Mouse (Mus musculus): ENCODE data around the gene Pim1. TPM values are rescaled to one million over a fixed set of nuclear protein-coding genes. Genes with fewer than 3 reads are reported as not detected.
"Not testable (repeated sequence)": the region's sequence is repeated elsewhere in the genome, so short reads cannot be mapped to it uniquely, and the experiment has no call there.

Pim1 gene
- polyA plus RNA-seq, 2 experiments from 2014 or later, result 484 to 510 TPM

DNA sequence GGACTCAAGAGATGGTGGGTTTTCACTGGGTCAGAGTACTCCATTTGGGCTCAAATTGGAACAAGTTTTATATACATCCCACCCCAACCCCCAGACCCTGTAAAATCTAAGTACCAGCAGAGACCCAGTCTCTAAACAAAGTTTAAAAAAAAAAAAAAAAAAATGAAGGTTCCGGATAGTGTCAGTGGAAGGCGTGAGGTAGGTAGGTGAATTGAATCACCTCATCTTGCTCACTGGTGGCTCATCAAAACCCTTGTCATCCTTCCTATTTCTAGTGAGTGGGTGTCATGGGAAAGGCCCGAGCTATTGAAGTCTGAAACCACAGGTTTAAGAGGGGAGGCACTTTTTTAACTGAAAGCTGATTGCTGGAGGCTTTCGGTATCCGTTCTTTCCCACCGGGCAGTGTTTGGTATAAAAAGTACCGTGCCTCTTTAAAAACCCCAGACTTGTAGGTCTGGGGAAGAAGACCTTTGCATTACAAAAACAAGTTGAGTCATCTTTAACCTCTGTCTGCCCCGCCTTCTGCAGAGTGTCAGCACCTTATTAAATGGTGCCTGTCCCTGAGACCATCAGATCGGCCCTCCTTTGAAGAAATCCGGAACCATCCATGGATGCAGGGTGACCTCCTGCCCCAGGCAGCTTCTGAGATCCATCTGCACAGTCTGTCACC, 3.6 kb downstream of the Pim1 start:
- peak; percentile 50 for ATAC-seq

GRCm38 (mm10) chr17:29494732-29495076, 4.2 kb downstream of the Pim1 start:
- ATAC-seq, result no peak

GRCm38 (mm10) chr17:29496211-29497070, 5.9 kb downstream of the Pim1 start:
- ATAC-seq, result no peak

GRCm38 (mm10) chr17:29497071-29497354, 6.5 kb downstream of the Pim1 start:
- ATAC-seq, result no peak

DNA sequence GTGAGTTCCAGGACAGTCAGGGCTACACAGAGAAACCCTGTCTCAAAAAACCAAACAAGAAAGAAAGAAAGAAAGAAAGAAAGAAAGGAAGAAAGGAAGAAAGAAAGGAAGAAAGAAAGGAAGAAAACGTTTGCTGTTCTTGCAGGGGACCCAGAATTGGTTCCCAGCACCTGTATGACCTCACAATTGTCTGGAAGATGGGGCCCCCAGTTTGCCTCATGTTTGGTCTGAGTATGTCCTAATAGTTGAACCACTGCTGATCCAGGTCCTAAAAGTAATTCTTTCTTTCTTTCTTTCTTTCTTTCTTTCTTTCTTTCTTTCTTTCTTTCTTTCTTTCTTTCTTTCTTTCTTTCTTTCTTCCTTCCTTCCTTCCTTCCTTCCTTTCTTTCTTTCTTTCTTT, 6.9 kb downstream of the Pim1 start:
- not testable (repeated sequence) for ATAC-seq

GRCm38 (mm10) chr17:29498028-29498427, 7.5 kb downstream of the Pim1 start:
- ATAC-seq, result no peak

- not testable (repeated sequence) for ATAC-seq
Measured at GRCm38 (mm10) chr17:29498952-29499351, 8.4 kb downstream of the Pim1 start.

GRCm38 (mm10) chr17:29499511-29499910, 9.0 kb downstream of the Pim1 start:
- no peak for ATAC-seq

DNA sequence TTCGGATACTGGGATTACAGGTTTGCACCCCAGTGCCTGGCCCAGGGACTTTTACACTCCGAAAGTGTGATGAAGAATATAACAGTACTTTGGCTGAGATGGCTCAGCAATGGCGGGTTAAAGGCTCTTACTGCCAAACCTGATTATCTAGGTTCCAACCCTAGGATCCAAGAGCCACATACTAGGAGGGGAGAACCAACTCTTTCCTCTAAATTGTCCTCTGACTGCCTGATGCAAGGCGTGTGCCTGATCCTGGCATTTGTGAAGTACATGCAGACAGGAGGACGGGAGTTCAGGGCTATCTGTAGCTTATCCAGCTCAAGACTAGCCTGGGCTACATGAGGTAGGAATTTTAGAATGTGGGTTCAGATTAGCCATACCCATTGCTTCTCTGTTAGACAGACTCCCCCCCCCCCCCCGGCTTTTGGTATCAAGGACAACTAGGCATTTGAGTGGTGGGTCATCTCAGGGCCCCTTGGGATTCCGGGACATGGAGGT, 9.7 kb downstream of the Pim1 start:
- no peak for ATAC-seq

DNA sequence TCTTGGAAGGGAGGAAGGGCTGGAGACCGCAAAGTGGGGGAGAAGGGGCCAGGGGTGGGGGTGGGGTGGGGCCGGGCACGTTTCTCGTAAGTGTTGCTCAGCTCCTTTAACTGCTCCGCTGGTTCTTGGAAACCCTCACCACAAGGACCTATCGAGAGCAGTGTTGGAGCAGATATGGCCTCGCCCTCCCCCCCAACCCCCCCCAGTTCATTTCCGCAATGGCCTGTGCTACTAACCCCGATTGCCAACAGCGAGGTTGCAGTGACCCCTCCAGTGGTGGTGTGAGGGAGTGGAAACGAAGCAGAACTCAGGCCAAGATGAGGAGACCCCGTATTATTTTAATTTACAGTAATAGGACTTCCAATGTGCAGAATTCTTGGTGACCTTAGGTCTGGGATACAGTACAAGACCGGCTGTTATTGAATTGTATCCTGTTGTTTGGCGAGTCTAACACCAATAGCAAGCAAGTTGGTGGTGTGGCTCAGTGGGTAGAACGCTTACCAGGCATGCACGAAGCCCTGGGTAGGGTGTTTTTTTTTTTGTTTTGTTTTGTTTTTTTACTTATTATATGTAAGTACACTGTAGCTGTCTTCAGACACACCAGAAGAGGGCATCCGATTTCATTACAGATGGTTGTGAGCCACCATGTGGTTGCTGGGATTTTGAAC, 10.4 kb downstream of the Pim1 start:
- ATAC-seq, result peak; percentile 51

DNA sequence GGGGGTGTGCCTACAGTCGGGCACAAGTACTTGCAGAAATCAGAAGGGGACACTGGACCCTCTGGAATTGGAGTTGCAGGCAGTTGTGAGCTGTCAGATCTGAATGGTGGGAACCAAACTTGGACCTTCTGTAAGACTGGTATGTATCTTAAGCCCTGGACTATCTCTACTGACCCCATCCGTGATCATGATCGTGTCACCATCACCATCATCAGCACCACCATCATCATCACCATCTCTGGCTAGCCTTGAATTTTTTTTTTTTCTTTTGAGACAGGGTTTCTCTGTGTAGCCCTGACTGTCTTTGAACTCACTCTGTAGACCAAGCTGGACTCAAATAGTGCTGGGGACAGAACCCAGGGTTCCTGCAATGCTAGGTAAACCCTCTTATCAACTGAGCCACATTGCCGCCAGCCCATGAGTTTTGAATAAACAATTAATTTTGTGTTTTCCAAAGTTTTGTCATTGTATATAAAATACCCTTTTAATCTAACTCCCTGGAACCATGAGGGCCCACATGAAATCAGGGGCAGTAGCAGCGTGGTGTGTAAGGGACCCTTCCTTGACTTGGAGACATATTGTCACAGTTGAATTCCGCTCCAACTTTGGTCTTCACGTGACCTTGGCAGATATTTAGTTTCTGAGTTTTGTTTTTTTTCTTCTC, 11.6 kb downstream of the Pim1 start:
- no peak for ATAC-seq

GRCm38 (mm10) chr17:29502669-29503665, 12.4 kb downstream of the Pim1 start:
- ATAC-seq, result peak; percentile 17

DNA sequence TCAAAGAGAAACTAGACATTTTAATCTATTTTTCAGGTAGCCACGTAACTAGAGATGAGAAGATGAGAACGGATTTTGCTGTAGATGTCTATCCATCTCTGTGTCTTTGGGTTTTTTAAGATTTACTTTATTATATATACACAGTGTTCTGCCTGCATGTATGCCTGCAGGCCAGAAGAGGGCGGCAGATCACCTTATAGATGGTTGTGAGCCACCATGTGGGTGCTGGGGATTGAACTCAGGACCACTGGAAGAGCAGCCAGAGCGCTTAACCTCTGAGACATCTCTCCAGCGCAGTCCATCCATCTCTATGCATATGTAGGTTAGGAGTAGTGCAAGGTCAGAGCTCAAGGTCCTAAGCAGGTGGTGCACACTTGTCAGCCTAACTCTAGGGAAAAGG, 13.1 kb downstream of the Pim1 start:
- ATAC-seq, result no peak

- ATAC-seq, result no peak
Measured at GRCm38 (mm10) chr17:29508927-29509608, 18.5 kb downstream of the Pim1 start.

DNA sequence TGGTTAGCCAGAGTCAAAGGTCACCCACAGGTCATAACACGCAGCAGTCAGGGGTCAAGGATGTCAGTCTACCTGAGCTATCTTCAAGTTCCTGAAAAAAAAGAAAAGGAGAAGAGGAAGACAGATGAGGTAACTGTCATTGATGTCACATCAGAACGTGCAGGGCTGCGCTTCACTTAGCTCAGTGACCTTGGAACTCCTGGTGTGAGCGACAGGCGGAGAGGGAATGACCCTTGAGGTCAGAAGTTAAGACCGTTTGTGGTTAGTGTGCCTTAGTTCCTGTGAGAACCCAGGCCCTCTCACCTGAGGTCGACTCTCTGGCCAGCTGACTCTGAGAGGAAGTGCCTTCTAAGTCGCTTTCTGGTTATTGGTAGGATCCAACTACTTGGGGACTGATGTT, 20.1 kb downstream of the Pim1 start:
- no peak for ATAC-seq

DNA sequence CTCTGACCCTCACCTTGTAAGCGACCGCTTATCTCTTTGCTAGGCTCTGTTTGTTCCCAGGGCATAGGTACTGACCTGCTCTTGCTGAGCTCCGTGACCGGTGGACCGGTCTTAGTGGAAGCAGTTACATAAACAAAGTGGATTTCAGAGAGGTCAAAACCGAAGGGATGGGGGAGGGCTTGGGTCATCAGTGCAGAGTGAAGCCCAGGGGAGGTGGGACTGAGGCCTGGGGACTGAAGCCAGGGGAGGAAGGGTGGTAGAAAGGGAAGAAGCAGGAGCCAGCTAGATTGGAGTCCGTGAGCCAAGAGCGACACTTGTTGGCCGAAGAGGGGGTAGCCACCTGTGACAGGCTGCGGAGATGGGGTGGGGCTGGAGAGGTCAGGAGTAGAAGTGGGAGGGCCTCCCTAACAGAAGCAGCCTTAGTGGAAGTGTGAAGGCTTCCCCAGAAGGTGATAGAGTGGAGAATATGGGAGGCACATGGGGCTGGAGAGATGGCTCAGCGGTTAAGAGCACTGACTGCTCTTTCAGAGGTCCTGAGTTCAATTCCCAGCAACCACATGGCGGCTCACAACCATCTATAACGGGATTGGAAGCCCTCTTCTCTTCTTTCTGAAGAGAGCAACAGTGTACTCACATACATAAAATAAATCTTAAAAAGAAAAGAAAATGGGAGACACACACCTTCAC, 22.6 kb downstream of the Pim1 start:
- ATAC-seq, result peak; percentile 75

- ATAC-seq, result peak; percentile 79
Measured at GRCm38 (mm10) chr17:29514435-29514834, 23.9 kb downstream of the Pim1 start.

- not testable (repeated sequence) for ATAC-seq
Measured at GRCm38 (mm10) chr17:29518665-29519064, 28.1 kb downstream of the Pim1 start.

DNA sequence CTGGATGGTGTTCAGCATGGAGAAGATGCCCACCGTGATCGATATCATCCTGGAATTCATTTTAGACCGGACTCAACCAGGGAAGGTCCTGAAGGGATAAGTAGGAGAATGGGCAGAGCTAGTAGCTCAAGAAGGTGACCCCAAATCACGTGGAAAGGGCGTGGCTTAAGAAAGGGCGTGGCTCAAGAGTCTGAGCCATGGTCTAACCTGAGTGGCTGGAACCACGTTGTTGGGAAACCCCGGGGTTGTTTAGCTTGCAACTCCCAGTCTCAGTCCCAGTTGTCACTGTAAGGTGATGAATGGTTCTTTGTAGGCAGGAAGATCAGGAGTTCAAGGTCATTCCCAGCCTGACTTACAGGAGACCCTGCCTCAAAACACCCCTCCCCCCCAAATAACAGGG, 29.2 kb downstream of the Pim1 start:
- no peak for ATAC-seq

GRCm38 (mm10) chr17:29525613-29526012, 35.1 kb downstream of the Pim1 start:
- ATAC-seq, result no peak

Measured in CD4-positive, CD25-positive, alpha-beta regulatory T cell, adult 4 months (primary cell).